Mouse (Mus musculus) retina, postnatal 1 day (tissue): ENCODE measurements around the gene Bpifc.
"Not testable (repeated sequence)": the region's sequence is repeated elsewhere in the genome, so short reads cannot be mapped to it uniquely, and the experiment has no call there.

Experiments
- DNase-seq: peaks from one replicate; pipeline ENCODE4 v3.0.0-alpha.2; 2012

Bpifc gene

GRCm38 (mm10) chr10:86011781-86012180, at the start of gene Bpifc:
Gene Bpifc (minus strand): TSS chr10:86011895.
- DNase-seq: no peak

DNA sequence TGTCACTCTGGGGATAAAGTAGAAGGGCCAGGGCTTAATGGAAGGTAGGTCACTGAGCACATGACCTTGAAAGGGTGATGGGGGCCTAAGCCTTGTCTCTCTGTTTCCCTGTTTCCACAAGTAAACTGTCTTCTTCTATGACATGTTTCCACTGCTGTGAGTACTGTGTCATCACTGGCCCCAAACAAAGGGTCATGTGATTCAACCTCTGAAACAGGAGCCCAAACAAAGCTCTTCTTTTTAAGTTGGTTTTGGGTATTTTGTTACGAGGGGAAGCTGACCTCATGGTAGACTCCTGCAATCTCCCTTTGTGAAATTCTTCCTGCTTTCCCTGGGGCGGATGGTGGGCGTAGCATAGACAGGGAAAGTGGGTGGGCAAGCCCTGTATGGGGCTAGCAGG, 48.6 kb upstream of the Bpifc start:
- DNase-seq: no peak

DNA sequence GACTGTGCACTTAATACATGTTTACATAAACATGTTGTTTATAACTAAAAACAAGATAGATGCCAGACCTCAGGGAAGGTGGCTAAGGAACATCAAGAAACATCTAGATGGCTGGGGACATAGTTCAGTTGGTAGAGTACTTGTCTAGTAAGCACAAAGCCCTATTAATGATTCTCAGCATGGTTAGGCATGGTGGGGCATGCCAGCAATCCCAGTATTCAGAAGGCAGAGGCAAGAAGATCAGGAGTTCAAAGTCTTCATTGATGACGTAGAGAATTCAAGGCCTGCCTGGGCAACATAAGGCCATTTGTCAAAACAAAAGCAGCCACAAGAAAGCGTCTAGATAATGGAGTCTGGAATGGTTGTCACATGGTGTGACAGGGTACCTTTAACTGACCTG, 46.0 kb upstream of the Bpifc start:
- no peak for DNase-seq

DNA sequence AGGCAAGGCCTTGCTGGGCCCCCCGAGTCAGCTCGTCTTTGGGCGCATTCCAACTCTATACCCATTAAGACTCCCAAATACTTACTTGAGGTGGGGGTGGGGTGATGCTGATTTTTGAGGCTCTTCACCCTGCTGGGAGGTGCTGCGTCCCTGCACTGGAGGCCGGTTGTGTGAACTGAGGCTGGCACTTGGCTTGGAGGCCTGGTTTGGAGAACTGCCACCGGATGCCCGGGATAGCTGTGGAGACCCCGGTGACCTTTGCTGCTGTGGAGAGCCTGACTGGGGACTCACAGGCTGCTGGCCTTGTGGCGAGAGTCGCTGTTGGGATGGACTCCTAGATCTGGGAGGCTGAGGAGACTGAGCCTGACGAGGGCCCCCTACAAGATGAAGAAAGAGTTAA, 45.6 kb upstream of the Bpifc start:
- DNase-seq: no peak

DNA sequence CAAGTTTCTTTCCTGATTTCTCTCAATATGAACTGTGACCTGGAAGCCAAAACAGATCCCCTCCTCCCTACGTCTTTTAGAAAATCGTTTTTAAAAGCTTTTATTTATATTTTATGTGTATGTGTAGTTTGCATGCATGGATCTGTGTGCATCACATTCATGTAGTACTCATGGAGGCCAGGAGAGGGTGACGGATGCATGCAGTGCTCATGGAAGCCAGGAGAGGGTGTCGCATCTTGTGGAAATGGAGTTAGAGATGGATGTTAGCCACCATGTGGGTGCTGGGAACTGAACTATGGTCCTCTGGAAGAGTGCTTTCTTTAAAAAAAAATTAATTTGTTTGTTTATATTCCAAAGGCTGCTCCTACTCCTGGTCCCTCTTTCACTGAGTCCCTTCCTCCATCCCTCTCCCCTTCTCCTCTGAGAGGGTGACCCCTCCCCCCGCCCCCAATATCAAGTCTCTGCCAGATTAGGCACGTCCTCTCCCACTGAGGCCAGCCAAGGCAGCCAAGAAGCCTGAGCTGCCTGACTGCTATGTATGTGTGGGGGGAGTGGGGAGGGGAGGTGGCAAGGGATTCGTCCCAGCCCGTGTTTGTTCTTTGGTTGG, 44.7 kb upstream of the Bpifc start:
- no peak for DNase-seq

DNA sequence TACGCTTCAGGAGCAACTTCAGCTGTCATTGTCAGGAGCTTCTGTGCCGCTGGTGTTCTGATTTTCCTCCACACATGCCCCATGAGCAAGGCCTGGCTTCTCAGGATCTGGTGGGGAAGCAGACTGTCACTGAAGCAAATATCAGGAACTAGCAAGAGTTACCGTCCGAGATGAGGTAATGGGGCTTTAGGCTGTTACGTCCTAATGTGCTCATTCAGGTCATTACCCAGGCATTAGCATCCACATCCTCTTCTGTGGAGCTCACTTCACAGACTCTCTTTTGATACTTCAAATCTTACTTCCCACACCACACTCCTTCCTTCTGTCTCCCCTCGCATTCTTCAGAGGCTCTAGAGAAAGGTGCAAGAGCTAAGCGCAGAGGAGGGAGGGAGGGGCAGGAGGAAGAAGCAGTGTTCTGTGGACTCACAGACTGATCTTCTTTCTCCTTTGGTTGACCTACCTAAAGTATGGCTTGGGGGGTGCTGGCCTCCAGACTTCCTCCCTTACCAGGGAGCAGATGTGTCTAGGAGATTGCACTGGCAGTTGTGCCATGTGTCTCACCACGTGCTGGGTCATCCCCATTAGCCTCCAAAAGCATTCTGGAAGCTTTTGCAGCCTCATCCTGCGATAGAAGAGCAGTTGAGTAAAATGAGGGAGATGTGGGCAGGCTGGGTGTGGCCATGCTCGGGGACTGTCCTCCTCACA, 41.3 kb upstream of the Bpifc start:
- no peak for DNase-seq

- no peak for DNase-seq
These were observed 38.8 kb upstream of the Bpifc start for GRCm38 (mm10) chr10:86050522-86050921.

GRCm38 (mm10) chr10:86047786-86048185, 36.1 kb upstream of the Bpifc start:
- no peak for DNase-seq

DNA sequence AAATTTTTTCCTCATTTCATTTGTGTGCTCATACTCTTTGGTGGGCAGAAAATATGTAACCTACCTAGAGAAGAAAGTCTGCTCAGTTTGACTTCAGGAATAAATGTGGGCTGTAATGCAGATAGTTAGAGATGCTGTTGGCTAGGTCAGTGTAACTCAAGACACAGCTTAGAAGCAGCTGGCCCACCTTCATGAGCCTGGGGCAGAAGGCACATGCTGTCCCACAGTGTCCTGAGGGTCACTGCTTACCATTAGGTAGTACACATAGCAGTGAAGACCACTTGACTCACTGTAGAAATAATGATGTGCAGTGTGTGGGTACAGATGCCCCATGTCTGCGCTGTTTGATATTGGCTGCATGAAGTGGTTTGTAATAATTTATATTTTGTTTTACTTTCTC, 34.7 kb upstream of the Bpifc start:
- DNase-seq: no peak

GRCm38 (mm10) chr10:86044066-86044465, 32.4 kb upstream of the Bpifc start:
- no peak for DNase-seq

- no peak for DNase-seq
These were observed 32.0 kb upstream of the Bpifc start for GRCm38 (mm10) chr10:86043651-86044050.

DNA sequence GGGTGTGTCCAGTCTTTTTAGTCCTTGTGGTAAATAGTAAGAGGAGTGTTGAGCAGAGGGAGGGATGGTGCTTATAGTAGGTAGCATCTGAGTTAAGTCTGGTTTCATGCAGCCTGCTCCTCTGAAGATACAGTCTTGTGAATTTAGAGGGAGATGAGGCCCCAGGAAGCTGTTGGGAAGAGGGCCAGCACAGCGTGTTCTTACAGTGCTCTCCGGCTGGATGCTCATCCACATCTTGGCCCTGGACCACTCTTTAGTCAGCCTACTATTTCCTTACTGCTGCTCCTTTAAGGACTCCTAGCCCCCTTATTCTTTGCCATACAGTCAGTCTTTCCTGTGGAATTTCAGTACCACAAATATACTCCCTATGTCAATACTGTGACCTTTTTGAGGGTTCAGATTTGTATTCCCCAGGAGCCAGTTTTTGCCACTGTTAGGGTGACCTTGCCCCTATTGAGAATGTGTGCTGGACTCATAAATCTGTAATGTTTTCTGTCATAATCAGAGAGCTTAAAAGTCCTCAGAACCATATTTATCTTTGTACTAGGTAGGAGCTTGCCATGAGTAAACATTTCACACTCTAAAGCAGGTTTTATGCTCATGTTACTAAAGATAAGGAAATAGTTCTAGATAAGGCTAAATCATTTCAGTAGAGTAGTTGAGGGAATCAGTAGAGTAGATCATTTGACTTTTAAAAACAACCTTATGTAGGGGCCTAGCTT, 22.5 kb upstream of the Bpifc start:
- DNase-seq: no peak

DNA sequence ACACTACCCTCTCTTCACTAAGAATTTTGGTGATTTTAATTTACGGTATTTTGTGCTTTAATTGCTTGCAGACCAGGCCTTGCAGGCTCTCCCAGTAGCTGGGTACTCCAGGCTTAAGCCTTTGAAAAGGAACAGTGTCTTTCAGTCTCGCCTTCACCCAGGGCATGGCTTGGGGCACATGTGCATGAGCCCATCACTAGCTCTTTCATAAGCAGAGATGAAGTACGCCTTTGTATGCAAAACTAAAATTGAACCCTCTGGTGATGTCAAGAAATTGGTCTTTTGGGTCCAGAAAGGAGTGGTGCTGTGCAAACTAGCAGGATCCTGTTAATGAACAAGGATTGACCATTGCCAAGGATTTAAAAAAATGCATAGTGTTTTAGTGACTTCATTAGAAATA, 20.8 kb upstream of the Bpifc start:
- no peak for DNase-seq

GRCm38 (mm10) chr10:86030743-86031142, 19.0 kb upstream of the Bpifc start:
- no peak for DNase-seq

- not testable (repeated sequence) for DNase-seq
These were observed 15.1 kb upstream of the Bpifc start for GRCm38 (mm10) chr10:86026807-86027206.

- DNase-seq: no peak
These were observed 14.7 kb upstream of the Bpifc start for GRCm38 (mm10) chr10:86026354-86026753.

DNA sequence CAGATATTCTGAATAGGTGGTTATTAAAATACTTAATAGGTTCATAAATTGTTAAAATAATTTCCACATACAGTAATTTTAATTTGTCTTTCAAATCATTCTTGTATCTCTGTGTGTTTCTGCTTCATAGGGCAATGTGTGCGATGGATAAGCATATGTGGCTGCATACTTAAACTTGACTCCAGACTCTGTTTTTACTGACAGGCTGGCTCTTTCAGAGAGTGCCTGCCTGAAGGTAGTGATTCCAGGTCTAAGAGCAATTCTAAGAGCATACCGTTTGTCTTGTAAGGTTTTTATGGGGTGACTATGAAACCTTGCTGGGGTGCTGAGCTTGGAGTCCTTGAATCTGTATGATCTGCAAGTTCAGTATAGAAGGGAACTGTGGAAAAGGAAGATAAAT, 14.2 kb upstream of the Bpifc start:
- DNase-seq: no peak

- DNase-seq: no peak
These were observed 11.5 kb upstream of the Bpifc start for GRCm38 (mm10) chr10:86023149-86023548.

DNA sequence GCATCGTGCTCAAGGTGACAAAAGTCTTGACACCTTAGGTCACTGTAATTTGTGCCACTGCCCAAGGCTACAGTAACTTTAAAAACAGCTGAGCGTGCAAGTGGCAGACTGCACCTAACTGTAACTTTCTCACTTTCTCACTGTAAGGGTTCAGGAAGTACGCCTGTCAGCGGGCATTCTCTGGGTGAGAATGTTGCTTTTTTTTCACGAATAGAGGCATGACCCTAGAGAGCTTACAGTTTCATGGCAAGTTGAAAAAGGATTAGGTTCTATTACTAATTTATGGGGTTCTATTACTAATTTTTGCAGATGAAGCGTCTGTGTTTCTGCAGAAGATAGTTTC, 10.8 kb upstream of the Bpifc start:
- no peak for DNase-seq

- DNase-seq: peak; percentile 94
These were observed 10.2 kb upstream of the Bpifc start, which contains the start of gene Fbxo7 for GRCm38 (mm10) chr10:86021749-86022473. Gene Fbxo7 (plus strand): TSS chr10:86021972.

DNA sequence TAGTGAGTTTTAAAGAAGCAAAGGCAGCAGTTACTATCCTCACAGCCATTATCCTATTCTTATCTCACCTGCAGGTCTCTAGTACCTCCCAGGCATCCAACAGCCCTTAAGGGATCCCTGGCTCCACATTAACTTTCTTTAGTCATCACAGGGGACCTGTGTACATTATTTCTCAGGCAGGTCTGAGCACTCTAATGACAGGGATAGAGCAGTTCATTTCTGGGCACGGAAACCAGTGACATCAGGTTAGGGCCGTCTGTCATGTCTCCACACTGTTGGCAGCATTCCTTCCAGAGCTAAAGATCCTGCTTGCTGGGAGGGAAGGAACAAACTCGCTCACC, 9.7 kb upstream of the Bpifc start:
- DNase-seq: no peak

GRCm38 (mm10) chr10:86018813-86019212, 7.1 kb upstream of the Bpifc start:
- DNase-seq: no peak

DNA sequence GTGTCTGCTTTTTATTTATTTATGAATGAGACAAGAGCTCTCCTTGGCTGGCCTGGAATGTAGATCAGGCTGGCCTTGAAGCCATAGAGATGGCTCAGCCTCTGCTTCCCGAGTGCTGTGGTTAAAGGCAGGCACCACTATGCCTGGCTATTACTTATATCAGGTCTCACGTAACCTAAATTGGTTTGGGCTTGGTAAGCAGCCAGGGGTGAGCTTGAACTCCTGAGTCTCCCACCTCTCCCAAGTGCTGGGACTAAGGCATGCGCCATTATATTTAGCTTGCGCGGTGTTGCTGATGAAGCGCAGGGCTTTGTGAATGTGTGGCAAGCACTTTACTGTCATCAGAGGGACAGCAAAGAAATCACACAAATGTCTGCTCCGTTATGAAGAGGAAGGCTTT, 6.1 kb upstream of the Bpifc start:
- DNase-seq: no peak

GRCm38 (mm10) chr10:86011172-86011571, 523 bp downstream of the Bpifc start:
- DNase-seq: no peak
